Mouse (Mus musculus) cerebellum, adult 2 months (tissue): ENCODE data around the gene Bfsp1. TPM values are rescaled to one million over a fixed set of nuclear protein-coding genes. Genes with fewer than 3 reads are reported as not detected.

Source experiments
- DNase-seq, 2 experiments: peaks; one replicate each; pipeline ENCODE4 v3.0.0; 2021
- H3K27ac ChIP-seq: fragments of 200-500 bp; 2 replicates; pipeline ENCODE4 v1.5.1; 2012; ENCODE audit warnings: low read length, control low read depth, inconsistent platforms; ENCODE audit not compliant: insufficient read depth
- H3K27me3 ChIP-seq: fragments of 200-500 bp; 2 replicates; pipeline ENCODE4 v1.6.1; 2012; ENCODE audit warnings: inconsistent platforms, mild to moderate bottlenecking, low read length, moderate library complexity; ENCODE audit not compliant: control insufficient read depth, insufficient read depth
- H3K4me1 ChIP-seq: fragments of 200-500 bp; 2 replicates; pipeline ENCODE4 v1.6.1; 2011; ENCODE audit warnings: low read length; ENCODE audit not compliant: control insufficient read depth, insufficient read depth
- H3K4me3 ChIP-seq: fragments of 200-500 bp; replicated peaks from 2 replicates; pipeline ENCODE3; 2011; ENCODE audit warnings: mild to moderate bottlenecking, low read depth, low read length, control low read depth; ENCODE audit not compliant: insufficient read depth
- CTCF ChIP-seq: fragments of 200-500 bp; IDR thresholded peaks from 2 replicates; pipeline ENCODE4 v1.5.1; 2011; ENCODE audit warnings: low read depth, mild to moderate bottlenecking, control low read depth, low read length, moderate library complexity, borderline replicate concordance; ENCODE audit not compliant: insufficient read depth
- POLR2A ChIP-seq: fragments of 200-500 bp; IDR thresholded peaks from 2 replicates; pipeline ENCODE4 v1.6.1; 2011; ENCODE audit warnings: low read length, control low read depth, borderline replicate concordance; ENCODE audit not compliant: insufficient read depth
- WGBS: fragments of 180-500 bp; shearing (Covaris S2); methylation state at CpG from one replicate; pipeline ENCODE4 v1.1.7; 2018; 5-methylcytosine and 5-hydroxymethylcytosine counted together
- polyA plus RNA-seq: library from polyadenylated mRNA; depleted of rRNA; stranded (reverse); fragments of >200 nt; gene quantifications from 2 replicates; pipeline ENCODE4 v1.2.3, GENCODE M21; 2012

The Bfsp1 gene
- polyA plus RNA-seq, 1 experiment, result 0.49 TPM

GRCm38 (mm10) chr2:143876026-143876425 is 13.1 kb upstream of the Bfsp1 start:
- TF ChIP-seq POLR2A (no peak), CTCF (no peak)
- Histone ChIP-seq H3K27me3 (no peaks in the 10 kb centered on the region), H3K4me1 (no peaks in the 10 kb centered on the region), H3K27ac (no peak overlapping the region), H3K4me3 (no peak overlapping the region)
- no peak for DNase-seq
- 73% methylated on average over 1 of the region's 1 CpGs for WGBS

GRCm38 (mm10) chr2:143870936-143871688 is 8.1 kb upstream of the Bfsp1 start:
- Histone ChIP-seq H3K4me1 (no peaks in the 10 kb centered on the region; the same call in 1 of the 2 replicates), H3K4me3 (no peak overlapping the region), H3K27me3 (no peaks in the 10 kb centered on the region; the same call in 1 of the 2 replicates), H3K27ac (no peak overlapping the region)
- TF ChIP-seq POLR2A (no peak), CTCF (no peak)
- DNase-seq, result no peak
- WGBS, result 83% methylated on average over 10 of the region's 10 CpGs

DNA sequence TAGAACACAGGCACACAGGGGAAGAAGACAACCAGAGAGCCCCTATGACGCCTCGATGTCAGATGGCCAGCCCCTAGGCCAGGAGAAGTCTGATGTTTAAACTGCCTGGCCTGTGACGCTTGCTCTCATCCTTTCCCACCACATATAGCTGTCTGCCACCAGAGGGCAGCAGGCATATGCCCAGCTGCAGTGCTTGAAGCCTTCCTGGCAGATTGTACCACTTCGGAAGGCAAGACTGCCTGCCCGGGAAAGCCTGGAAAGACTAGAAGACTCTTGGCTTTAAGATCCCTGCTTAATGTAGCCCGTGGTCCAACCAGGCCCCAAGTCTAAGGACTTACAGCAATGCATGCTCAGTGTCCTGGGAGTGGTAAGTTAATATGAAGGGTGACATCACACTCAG is 4.4 kb upstream of the Bfsp1 start:
- H3K27ac ChIP-seq, result no peak overlapping the region
- H3K4me3 ChIP-seq, result no peak overlapping the region
- under 1% methylated on average over 6 of the region's 6 CpGs for WGBS
- DNase-seq, result peak; percentile 72 to 75
- no peaks in the 10 kb centered on the region; the same call in 1 of the 2 replicates for H3K27me3 ChIP-seq
- H3K4me1 ChIP-seq, result no peaks in the 10 kb centered on the region; the same call in 1 of the 2 replicates
- TF ChIP-seq POLR2A, result no peak
- TF ChIP-seq CTCF, result peak; percentile 94

- TF ChIP-seq POLR2A, result no peak
- TF ChIP-seq CTCF, result no peak
- WGBS, result 74% methylated on average over 8 of the region's 8 CpGs
- Histone ChIP-seq H3K4me1 (no peaks in the 10 kb centered on the region), H3K27me3 (no peaks in the 10 kb centered on the region), H3K4me3 (no peak overlapping the region), H3K27ac (no peak overlapping the region)
- DNase-seq, result no peak
These were observed 1.6 kb upstream of the Bfsp1 start for GRCm38 (mm10) chr2:143864600-143864999.

- DNase-seq, result no peak
- WGBS, result 93% methylated on average over 2 of the region's 2 CpGs
- TF ChIP-seq CTCF (no peak), POLR2A (no peak)
- H3K27ac ChIP-seq, result no peak overlapping the region
- no peaks in the 10 kb centered on the region for H3K27me3 ChIP-seq
- H3K4me3 ChIP-seq, result no peak overlapping the region
- H3K4me1 ChIP-seq, result no peaks in the 10 kb centered on the region
These were observed 3.8 kb downstream of the Bfsp1 start for GRCm38 (mm10) chr2:143859166-143859565.

DNA sequence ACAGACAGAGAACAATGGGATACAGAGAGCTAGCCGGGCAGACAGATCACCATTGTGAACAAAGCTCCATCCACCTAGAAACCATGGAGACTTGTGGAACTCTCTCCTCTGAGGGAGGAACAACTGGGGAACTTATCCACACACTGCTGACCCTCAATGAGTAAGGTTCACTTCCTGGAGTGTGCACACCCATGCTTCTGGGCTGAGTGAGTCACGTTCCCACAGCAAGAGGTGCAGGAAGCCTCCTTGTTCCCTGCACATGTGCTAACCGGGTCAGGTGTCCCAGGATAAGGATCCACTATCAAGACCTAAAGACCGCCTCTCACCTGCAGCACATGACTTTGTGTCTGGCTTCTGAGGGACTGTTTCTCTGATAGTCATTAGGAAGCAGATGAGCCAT is 9.5 kb downstream of the Bfsp1 start:
- no peaks in the 10 kb centered on the region for H3K27me3 ChIP-seq
- H3K27ac ChIP-seq, result no peak overlapping the region
- H3K4me1 ChIP-seq, result 0 out of 2 replicates have a peak, but pooled peaks cover 4% of the 10 kb centered on the region
- no peak overlapping the region for H3K4me3 ChIP-seq
- 92% methylated on average over 4 of the region's 4 CpGs for WGBS
- DNase-seq, result no peak
- TF ChIP-seq CTCF (no peak), POLR2A (no peak)

- H3K27ac ChIP-seq, result no peak overlapping the region
These were observed 10.4 kb downstream of the Bfsp1 start for GRCm38 (mm10) chr2:143852295-143853275.

More at GRCm38 (mm10) chr2:143852295-143853275, 10.4 kb downstream of the Bfsp1 start:
- 0 out of 2 replicates have a peak, but pooled peaks cover 4% of the 10 kb centered on the region for H3K4me1 ChIP-seq
- no peak for TF ChIP-seq POLR2A
- TF ChIP-seq CTCF, result no peak
- no peak for DNase-seq
- H3K27me3 ChIP-seq, result no peaks in the 10 kb centered on the region
- no peak overlapping the region for H3K4me3 ChIP-seq
- 84% methylated on average over 18 of the region's 18 CpGs for WGBS
